In genomic region chr9:75411584-75411983, GRCm38 (mm10) we compare ENCODE assay signal across 25 mouse cellular contexts. TPM values are rescaled to one million over a fixed set of nuclear protein-coding genes. Genes with fewer than 3 reads are reported as not detected.
DNase-seq lines count a peak whose midpoint lies in the region; ATAC-seq and TF ChIP-seq lines count a peak whose summit lies in the region.
"Had no signal": no experiment of that assay in that cellular context is flagged by ENCODE, and none has a peak within 500 bp of the region (broad histone marks: within the 10 kb centered on the region; RNA-seq: fewer than 3 reads in every experiment).

No protein-coding gene starts in this region.

- DNase-seq in kidney, adult 9 months = peak; percentile 31
- DNase-seq in kidney, adult 18-20 months = no peak
- peak; percentile 89 for DNase-seq in 416B (ENCODE audit: low read depth)
- peak; percentile 29 for DNase-seq in G1E (ENCODE audit: low spot score)
- no peak for DNase-seq in liver, postnatal 0 days
- no peak for DNase-seq in gastrocnemius, adult 8-10 months (ENCODE audit: low spot score in 2 of 2)
- DNase-seq: adrenal gland, postnatal 14 days; cerebellum, adult 11 months; gastrocnemius, postnatal 10 days; heart, adult 11 months; heart, postnatal 36 days; kidney, postnatal 36 days; layer of hippocampus, adult 9-11 months; liver, embryonic 13.5 days; right cerebral cortex, postnatal 25 days; thymus, postnatal 36 days had no signal

- peaks cover 48% of the 10 kb centered on the region for H3K4me1 ChIP-seq in G1E (ENCODE audit: insufficient read depth, low read depth, low read length)
- H3K4me1 ChIP-seq in liver, postnatal 0 days (ENCODE audit: insufficient read depth) = peaks cover 24% of the 10 kb centered on the region

- H3K9me3 ChIP-seq in G1E (replicated peaks) = no peaks in the 10 kb centered on the region
- no peaks in the 10 kb centered on the region for H3K9me3 ChIP-seq in liver, postnatal 0 days (ENCODE audit: low read length)
- H3K9me3 ChIP-seq: forebrain, embryonic 12.5 days; heart, embryonic 13.5 days; hindbrain, embryonic 15.5 days; limb, embryonic 10.5 days; liver, embryonic 13.5 days had no signal

- H3K4me3 ChIP-seq in G1E (ENCODE audit: low read depth, low read length) = no peak overlapping the region; the same call in 1 of the 2 replicates
- no peak overlapping the region for H3K4me3 ChIP-seq in liver, postnatal 0 days (ENCODE audit: low read depth, low read length)
- H3K4me3 ChIP-seq: forebrain, embryonic 12.5 days; heart, embryonic 13.5 days; hindbrain, embryonic 15.5 days; left cerebral cortex, adult 2 months; limb, embryonic 10.5 days; liver, embryonic 13.5 days had no signal

- peak; percentile 16 for ATAC-seq in G1E (ENCODE audit: extremely low read depth, insufficient number of reproducible peaks, low FRiP score, poor library complexity, severe bottlenecking)
- no peak for ATAC-seq in liver, postnatal 0 days
- no peak for ATAC-seq in monocyte, adult 5-6 weeks (replicated peaks; ENCODE audit: insufficient number of reproducible peaks, low FRiP score, low TSS enrichment, poor library complexity, severe bottlenecking)
- ATAC-seq: activated CD4-positive, CD25-positive, alpha-beta regulatory T cell, adult 4 months; intestine, postnatal 0 days; midbrain, embryonic 16.5 days had no signal

- WGBS in liver, postnatal 0 days (ENCODE audit: insufficient replicate concordance) = 38% methylated on average over 9 of the region's 9 CpGs

- 0 out of 2 replicates have a peak overlapping the region, but pooled peaks have one; percentile 16 for H3K4me2 ChIP-seq in liver, postnatal 0 days (ENCODE audit: low read depth, low read length)
- H3K4me2 ChIP-seq: forebrain, embryonic 12.5 days; heart, embryonic 13.5 days; hindbrain, embryonic 15.5 days; liver, embryonic 13.5 days had no signal

- peaks cover 5% of the 10 kb centered on the region for H3K36me3 ChIP-seq in G1E (replicated peaks)
- H3K36me3 ChIP-seq in liver, postnatal 0 days (replicated peaks; ENCODE audit: insufficient read depth, low read length) = no peaks in the 10 kb centered on the region
- H3K36me3 ChIP-seq: forebrain, embryonic 12.5 days; heart, embryonic 13.5 days; hindbrain, embryonic 15.5 days; limb, embryonic 10.5 days; liver, embryonic 13.5 days had no signal

- no peak for TF ChIP-seq CTCF in G1E (IDR thresholded peaks at IDR 0.05; ENCODE audit: low read depth, low read length)
- no peak for TF ChIP-seq CTCF in liver, postnatal 0 days (IDR thresholded peaks at IDR 0.05; ENCODE audit: low read depth)

- no peaks in the 10 kb centered on the region for H3K27me3 ChIP-seq in G1E (ENCODE audit: insufficient read depth, low read length)
- no peaks in the 10 kb centered on the region for H3K27me3 ChIP-seq in liver, postnatal 0 days (ENCODE audit: insufficient read depth, low read length)
- H3K27me3 ChIP-seq: forebrain, embryonic 12.5 days; heart, embryonic 13.5 days; hindbrain, embryonic 15.5 days; liver, embryonic 13.5 days had no signal

- H3K27ac ChIP-seq in liver, postnatal 0 days (ENCODE audit: low read depth) = peak overlapping the region; percentile 32; the same call in 1 of the 2 replicates
- H3K27ac ChIP-seq: forebrain, embryonic 12.5 days; heart, embryonic 13.5 days; liver, embryonic 13.5 days had no signal

- H3K9ac ChIP-seq in liver, postnatal 0 days (replicated peaks) = no peak overlapping the region
- H3K9ac ChIP-seq: forebrain, embryonic 12.5 days; heart, embryonic 13.5 days; hindbrain, embryonic 15.5 days had no signal

- TF ChIP-seq EP300 in liver, postnatal 0 days (IDR thresholded peaks at IDR 0.05; ENCODE audit: low read depth) = no peak; the same call in 1 of the 2 replicates

RNA-seq across cellular contexts. Expression of gene Mapk6, which starts 1.8 kb away (rescaled TPM):
- total RNA-seq in G1E (2014; fragmentation: Nextera tagmentation) (49.2 and 57.6 TPM in 2 replicates), G1E (2017) (45.2 and 49.2 TPM in 2 replicates)
- polyA plus RNA-seq in G1E (2012) = 6.2 and 7.6 TPM in 2 replicates
- 17.2 and 18.4 TPM in 2 replicates for polyA plus RNA-seq in liver, postnatal 0 days (2015; fragmentation: Nextera tagmentation; extraction: Ambion mirVana)
- total RNA-seq in gastrocnemius, adult 8-10 months (2022) = 10 to 100 TPM; 28.5 to 36.0 (median 30.5) TPM
- 51.7 to 80.9 TPM (median 59.9 TPM) in 3 replicates for total RNA-seq in monocyte, adult 5-6 weeks (2017)

RNA-seq across cellular contexts. Expression of gene Leo1, which starts 29.7 kb away (rescaled TPM):
- total RNA-seq in G1E (2014; fragmentation: Nextera tagmentation) (21.1 and 29.5 TPM in 2 replicates), G1E (2017) (38.0 and 48.3 TPM in 2 replicates)
- 12.1 and 14.4 TPM in 2 replicates for polyA plus RNA-seq in G1E (2012)
- polyA plus RNA-seq in liver, postnatal 0 days (2015; fragmentation: Nextera tagmentation; extraction: Ambion mirVana) = 10.5 and 11.3 TPM in 2 replicates
- 10 to 100 TPM; 14.8 to 23.2 (median 22.2) TPM for total RNA-seq in gastrocnemius, adult 8-10 months (2022)
- total RNA-seq in monocyte, adult 5-6 weeks (2017) = 23.8 to 36.2 TPM (median 25.0 TPM) in 3 replicates

Comparison
In these comparisons a context has a peak if more than half of its experiments do, and no peak if none do; other contexts are left out.
1. DNase-seq: peak in kidney, adult 9 months (single experiment), 416B (single experiment) and G1E (single experiment); none in kidney, adult 18-20 months (single experiment), liver, postnatal 0 days (single experiment) and gastrocnemius, adult 8-10 months (0 of 2).